Mouse (Mus musculus): ENCODE results near the gene Rpap3. TPM values are rescaled to one million over a fixed set of nuclear protein-coding genes. Genes with fewer than 3 reads are reported as not detected.
A peak's percentile ranks its signal among the peaks of the same experiment; 100 is the strongest.

Rpap3 gene
- polyA plus RNA-seq, 1 experiment from 2014 or later: 41.5 TPM

GRCm38 (mm10) chr15:97748309-97748708 is 42.7 kb upstream of the Rpap3 start:
- Histone ChIP-seq H3K4me1 (ENCODE audit: control insufficient read depth, insufficient read depth, low read length) (peaks cover 17% of the 10 kb centered on the region; the same call in 1 of the 2 replicates), H3K9ac (replicated peaks; ENCODE audit: low read depth, low read length) (no peak overlapping the region), H3K4me2 (ENCODE audit: low read depth, low read length) (no peak overlapping the region), H3K4me3 (ENCODE audit: low read depth, low read length) (no peak overlapping the region), H3K27ac (ENCODE audit: low read depth, low read length) (no peak overlapping the region), H3K9me3 (ENCODE audit: control insufficient read depth, low read length) (no peaks in the 10 kb centered on the region), H3K36me3 (ENCODE audit: control insufficient read depth, insufficient read depth, low read length) (no peaks in the 10 kb centered on the region), H3K27me3 (ENCODE audit: control insufficient read depth, insufficient read depth, low read length) (no peaks in the 10 kb centered on the region)
- no peak for ATAC-seq (ENCODE audit: low read depth)
- 50% methylated on average over 10 of the region's 10 CpGs for WGBS

DNA sequence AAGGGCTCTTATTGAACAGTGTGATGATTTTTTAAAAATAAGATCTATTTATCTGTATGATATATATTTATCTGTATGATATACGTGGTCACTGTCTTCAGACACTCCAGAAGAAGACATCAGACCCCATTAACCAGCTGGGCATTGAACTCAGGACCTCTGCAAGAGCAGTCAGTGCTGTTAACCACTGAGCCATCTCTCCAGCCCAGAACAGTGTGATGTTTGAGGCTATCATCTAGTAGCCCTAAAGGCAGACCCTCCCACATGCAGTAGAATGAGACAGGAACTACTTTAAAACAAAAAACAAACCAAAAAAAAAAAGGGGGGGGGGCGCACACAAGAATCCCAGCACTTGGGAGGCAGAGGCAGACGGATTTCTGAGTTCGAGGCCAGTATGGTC is 41.9 kb upstream of the Rpap3 start:
- no peak for ATAC-seq (ENCODE audit: low read depth)
- Histone ChIP-seq H3K27ac (ENCODE audit: low read depth, low read length) (no peak overlapping the region), H3K4me3 (ENCODE audit: low read depth, low read length) (no peak overlapping the region), H3K4me2 (ENCODE audit: low read depth, low read length) (no peak overlapping the region), H3K4me1 (ENCODE audit: control insufficient read depth, insufficient read depth, low read length) (peaks cover 17% of the 10 kb centered on the region; the same call in 1 of the 2 replicates), H3K36me3 (ENCODE audit: control insufficient read depth, insufficient read depth, low read length) (no peaks in the 10 kb centered on the region), H3K27me3 (ENCODE audit: control insufficient read depth, insufficient read depth, low read length) (no peaks in the 10 kb centered on the region), H3K9me3 (ENCODE audit: control insufficient read depth, low read length) (no peaks in the 10 kb centered on the region), H3K9ac (replicated peaks; ENCODE audit: low read depth, low read length) (no peak overlapping the region)
- WGBS: 92% methylated on average over 4 of the region's 4 CpGs

- Histone ChIP-seq H3K4me3 (ENCODE audit: low read depth, low read length) (no peak overlapping the region), H3K9ac (replicated peaks; ENCODE audit: low read depth, low read length) (no peak overlapping the region), H3K27me3 (ENCODE audit: control insufficient read depth, insufficient read depth, low read length) (no peaks in the 10 kb centered on the region), H3K27ac (ENCODE audit: low read depth, low read length) (no peak overlapping the region), H3K9me3 (ENCODE audit: control insufficient read depth, low read length) (no peaks in the 10 kb centered on the region), H3K4me1 (ENCODE audit: control insufficient read depth, insufficient read depth, low read length) (peaks cover 17% of the 10 kb centered on the region; the same call in 1 of the 2 replicates), H3K4me2 (ENCODE audit: low read depth, low read length) (no peak overlapping the region), H3K36me3 (ENCODE audit: control insufficient read depth, insufficient read depth, low read length) (no peaks in the 10 kb centered on the region)
- ATAC-seq (ENCODE audit: low read depth): no peak
- WGBS: 94% methylated on average over 24 of the region's 24 CpGs
Measured at GRCm38 (mm10) chr15:97746748-97747147, 41.1 kb upstream of the Rpap3 start.

- H3K4me3 ChIP-seq (ENCODE audit: low read depth, low read length): no peak overlapping the region
- H3K36me3 ChIP-seq (ENCODE audit: control insufficient read depth, insufficient read depth, low read length): no peaks in the 10 kb centered on the region
- H3K4me2 ChIP-seq (ENCODE audit: low read depth, low read length): no peak overlapping the region
- no peaks in the 10 kb centered on the region for H3K9me3 ChIP-seq (ENCODE audit: control insufficient read depth, low read length)
- H3K9ac ChIP-seq (replicated peaks; ENCODE audit: low read depth, low read length): no peak overlapping the region
- H3K4me1 ChIP-seq (ENCODE audit: control insufficient read depth, insufficient read depth, low read length): peaks cover 17% of the 10 kb centered on the region; the same call in 1 of the 2 replicates
- H3K27ac ChIP-seq (ENCODE audit: low read depth, low read length): no peak overlapping the region
- 87% methylated on average over 10 of the region's 10 CpGs for WGBS
- H3K27me3 ChIP-seq (ENCODE audit: control insufficient read depth, insufficient read depth, low read length): no peaks in the 10 kb centered on the region
- no peak for ATAC-seq (ENCODE audit: low read depth)
Measured at GRCm38 (mm10) chr15:97746278-97746677, 40.7 kb upstream of the Rpap3 start.

DNA sequence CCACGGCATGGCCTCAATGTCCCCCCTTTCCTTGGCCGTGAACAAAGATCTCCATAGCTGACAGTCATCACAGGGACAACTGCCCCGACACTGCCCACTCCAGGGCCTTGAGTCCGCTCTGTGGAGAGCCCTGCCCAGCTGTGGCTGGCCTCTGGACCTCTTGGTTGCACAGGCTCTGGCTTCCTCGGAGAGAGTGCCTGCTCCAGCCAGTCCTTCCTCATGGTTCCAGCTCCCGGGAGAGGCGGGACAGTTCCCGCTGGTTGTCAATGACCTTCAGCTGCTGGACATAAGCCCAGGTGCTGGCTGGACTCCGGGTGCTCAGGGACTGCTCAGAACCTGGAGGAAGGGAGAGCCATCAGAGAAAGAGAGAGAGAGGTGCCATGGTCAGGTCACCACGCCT is 39.7 kb upstream of the Rpap3 start:
- Histone ChIP-seq H3K4me1 (ENCODE audit: control insufficient read depth, insufficient read depth, low read length) (peaks cover 9% of the 10 kb centered on the region; the same call in 1 of the 2 replicates), H3K36me3 (ENCODE audit: control insufficient read depth, insufficient read depth, low read length) (no peaks in the 10 kb centered on the region), H3K9me3 (ENCODE audit: control insufficient read depth, low read length) (no peaks in the 10 kb centered on the region), H3K27me3 (ENCODE audit: control insufficient read depth, insufficient read depth, low read length) (no peaks in the 10 kb centered on the region), H3K27ac (ENCODE audit: low read depth, low read length) (peak overlapping the region; percentile 64), H3K4me2 (ENCODE audit: low read depth, low read length) (no peak overlapping the region), H3K4me3 (ENCODE audit: low read depth, low read length) (no peak overlapping the region), H3K9ac (replicated peaks; ENCODE audit: low read depth, low read length) (0 out of 2 replicates have a peak overlapping the region, but pooled peaks have one; percentile 16)
- WGBS: 73% methylated on average over 10 of the region's 10 CpGs
- peak; percentile 25; the same call in 1 of the 2 replicates for ATAC-seq (ENCODE audit: low read depth)

GRCm38 (mm10) chr15:97744930-97745329 is 39.3 kb upstream of the Rpap3 start:
- Histone ChIP-seq H3K4me1 (ENCODE audit: control insufficient read depth, insufficient read depth, low read length) (peaks cover 7% of the 10 kb centered on the region; the same call in 1 of the 2 replicates), H3K9ac (replicated peaks; ENCODE audit: low read depth, low read length) (0 out of 2 replicates have a peak overlapping the region, but pooled peaks have one; percentile 16), H3K36me3 (ENCODE audit: control insufficient read depth, insufficient read depth, low read length) (no peaks in the 10 kb centered on the region), H3K9me3 (ENCODE audit: control insufficient read depth, low read length) (no peaks in the 10 kb centered on the region), H3K4me2 (ENCODE audit: low read depth, low read length) (no peak overlapping the region), H3K27ac (ENCODE audit: low read depth, low read length) (peak overlapping the region; percentile 64), H3K27me3 (ENCODE audit: control insufficient read depth, insufficient read depth, low read length) (no peaks in the 10 kb centered on the region), H3K4me3 (ENCODE audit: low read depth, low read length) (no peak overlapping the region)
- peak; percentile 71 for ATAC-seq (ENCODE audit: low read depth)
- 49% methylated on average over 10 of the region's 10 CpGs for WGBS

- H3K4me1 ChIP-seq (ENCODE audit: control insufficient read depth, insufficient read depth, low read length): peaks cover 7% of the 10 kb centered on the region; the same call in 1 of the 2 replicates
- no peak for ATAC-seq (ENCODE audit: low read depth)
- WGBS: 81% methylated on average over 12 of the region's 12 CpGs
- no peak overlapping the region for H3K4me2 ChIP-seq (ENCODE audit: low read depth, low read length)
- H3K27ac ChIP-seq (ENCODE audit: low read depth, low read length): 0 out of 2 replicates have a peak overlapping the region, but pooled peaks have one; percentile 10
- no peaks in the 10 kb centered on the region for H3K9me3 ChIP-seq (ENCODE audit: control insufficient read depth, low read length)
- no peak overlapping the region for H3K4me3 ChIP-seq (ENCODE audit: low read depth, low read length)
- H3K36me3 ChIP-seq (ENCODE audit: control insufficient read depth, insufficient read depth, low read length): no peaks in the 10 kb centered on the region
- H3K27me3 ChIP-seq (ENCODE audit: control insufficient read depth, insufficient read depth, low read length): no peaks in the 10 kb centered on the region
- H3K9ac ChIP-seq (replicated peaks; ENCODE audit: low read depth, low read length): no peak overlapping the region
Measured at GRCm38 (mm10) chr15:97743961-97744525, 38.4 kb upstream of the Rpap3 start.

GRCm38 (mm10) chr15:97743210-97743609 is 37.6 kb upstream of the Rpap3 start:
- Histone ChIP-seq H3K27ac (ENCODE audit: low read depth, low read length) (no peak overlapping the region), H3K9ac (replicated peaks; ENCODE audit: low read depth, low read length) (no peak overlapping the region), H3K36me3 (ENCODE audit: control insufficient read depth, insufficient read depth, low read length) (no peaks in the 10 kb centered on the region), H3K27me3 (ENCODE audit: control insufficient read depth, insufficient read depth, low read length) (no peaks in the 10 kb centered on the region), H3K4me3 (ENCODE audit: low read depth, low read length) (no peak overlapping the region), H3K4me1 (ENCODE audit: control insufficient read depth, insufficient read depth, low read length) (peaks cover 7% of the 10 kb centered on the region; the same call in 1 of the 2 replicates), H3K4me2 (ENCODE audit: low read depth, low read length) (no peak overlapping the region), H3K9me3 (ENCODE audit: control insufficient read depth, low read length) (no peaks in the 10 kb centered on the region)
- ATAC-seq (ENCODE audit: low read depth): no peak
- 88% methylated on average over 5 of the region's 5 CpGs for WGBS

- no peak overlapping the region for H3K9ac ChIP-seq (replicated peaks; ENCODE audit: low read depth, low read length)
- no peak overlapping the region for H3K4me2 ChIP-seq (ENCODE audit: low read depth, low read length)
- ATAC-seq (ENCODE audit: low read depth): no peak
- H3K9me3 ChIP-seq (ENCODE audit: control insufficient read depth, low read length): no peaks in the 10 kb centered on the region
- H3K27ac ChIP-seq (ENCODE audit: low read depth, low read length): no peak overlapping the region
- no peaks in the 10 kb centered on the region for H3K27me3 ChIP-seq (ENCODE audit: control insufficient read depth, insufficient read depth, low read length)
- H3K4me3 ChIP-seq (ENCODE audit: low read depth, low read length): no peak overlapping the region
- no peaks in the 10 kb centered on the region for H3K36me3 ChIP-seq (ENCODE audit: control insufficient read depth, insufficient read depth, low read length)
- peaks cover 7% of the 10 kb centered on the region; the same call in 1 of the 2 replicates for H3K4me1 ChIP-seq (ENCODE audit: control insufficient read depth, insufficient read depth, low read length)
- WGBS: 68% methylated on average over 4 of the region's 4 CpGs
Measured at GRCm38 (mm10) chr15:97742600-97742999, 37.0 kb upstream of the Rpap3 start.
